Mouse (Mus musculus) gastrocnemius, postnatal 14 days (tissue): ENCODE measurements around the gene Wnt8b. TPM values are rescaled to one million over a fixed set of nuclear protein-coding genes. Genes with fewer than 3 reads are reported as not detected.

Source experiments
- DNase-seq: peaks from one replicate; pipeline ENCODE4 v3.0.0; 2021; ENCODE audit warnings: mixed read lengths
- intact Hi-C: fragments of 180-260 bp; cut with DNase I; formaldehyde crosslinking; loops from one replicate; pipeline ENCODE4 v1.15.1; 2025; ENCODE audit warnings: low total_unique reads
- total RNA-seq, 2 experiments: library from RNA; stranded (reverse); gene quantifications; 2 replicates each; pipeline ENCODE4 v1.2.3; 2021

Wnt8b gene
- total RNA-seq, 2 experiments from 2014 or later, result not detected

DNA sequence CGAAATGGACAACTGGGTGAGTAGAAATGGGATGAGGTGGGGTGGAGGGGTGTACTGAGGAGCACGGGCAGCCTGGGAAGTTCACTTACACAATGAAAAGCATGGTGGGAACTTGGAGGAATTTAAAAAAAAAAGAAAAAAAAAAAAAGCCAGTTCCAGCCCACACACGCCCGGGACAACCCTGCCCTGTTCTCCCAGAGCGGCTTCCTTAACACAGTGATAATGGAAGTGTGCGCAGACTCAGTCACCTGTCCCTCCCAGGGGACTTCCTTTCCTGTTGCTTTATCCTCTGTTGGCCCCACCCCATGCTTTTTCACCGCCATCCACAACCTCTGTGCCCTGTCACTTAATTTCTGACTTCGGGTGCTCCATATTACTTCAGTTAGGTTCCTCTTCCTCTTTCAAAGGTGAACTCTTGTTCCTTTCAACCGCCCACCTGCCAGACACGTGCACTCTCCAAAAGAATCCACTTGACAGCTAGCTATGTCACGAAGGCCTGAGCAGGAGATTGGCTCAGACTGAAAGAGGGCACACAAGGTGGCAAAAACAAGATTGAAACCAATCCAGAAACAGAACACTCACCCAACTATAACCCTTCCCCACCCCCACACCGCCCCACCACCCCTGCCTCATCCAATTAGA lies 17.4 kb downstream of the Wnt8b start:
- intact Hi-C loops, result no loop called here

DNA sequence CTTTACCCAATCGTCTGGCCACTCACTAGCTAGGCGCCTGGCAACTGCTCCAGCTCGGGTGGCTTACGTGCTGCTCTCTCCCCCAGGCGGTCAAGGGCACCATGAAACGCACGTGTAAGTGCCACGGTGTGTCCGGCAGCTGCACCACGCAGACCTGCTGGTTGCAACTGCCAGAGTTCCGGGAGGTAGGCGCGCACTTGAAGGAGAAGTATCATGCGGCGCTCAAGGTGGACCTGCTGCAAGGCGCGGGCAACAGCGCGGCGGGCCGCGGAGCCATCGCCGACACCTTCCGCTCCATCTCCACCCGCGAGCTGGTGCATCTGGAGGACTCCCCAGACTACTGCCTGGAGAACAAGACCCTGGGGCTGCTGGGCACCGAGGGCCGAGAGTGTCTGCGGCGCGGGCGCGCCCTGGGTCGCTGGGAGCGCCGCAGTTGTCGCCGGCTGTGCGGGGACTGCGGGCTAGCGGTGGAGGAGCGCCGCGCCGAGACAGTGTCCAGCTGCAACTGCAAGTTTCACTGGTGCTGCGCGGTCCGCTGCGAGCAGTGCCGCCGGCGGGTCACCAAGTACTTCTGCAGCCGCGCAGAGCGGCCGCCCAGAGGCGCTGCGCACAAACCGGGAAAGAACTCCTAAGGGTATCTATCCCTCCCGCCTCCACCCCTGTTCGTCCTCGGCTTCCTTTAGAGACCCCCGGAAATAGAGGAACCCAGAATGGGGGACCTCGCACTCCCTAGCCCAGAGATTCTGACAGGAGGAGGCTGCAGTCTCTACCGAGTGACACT lies 18.4 kb downstream of the Wnt8b start:
- DNase-seq, result peak; percentile 14
- intact Hi-C loops, result no loop called here

More for the DNA sequence above, 17.4 kb downstream of the Wnt8b start:
- DNase-seq, result no peak

DNA sequence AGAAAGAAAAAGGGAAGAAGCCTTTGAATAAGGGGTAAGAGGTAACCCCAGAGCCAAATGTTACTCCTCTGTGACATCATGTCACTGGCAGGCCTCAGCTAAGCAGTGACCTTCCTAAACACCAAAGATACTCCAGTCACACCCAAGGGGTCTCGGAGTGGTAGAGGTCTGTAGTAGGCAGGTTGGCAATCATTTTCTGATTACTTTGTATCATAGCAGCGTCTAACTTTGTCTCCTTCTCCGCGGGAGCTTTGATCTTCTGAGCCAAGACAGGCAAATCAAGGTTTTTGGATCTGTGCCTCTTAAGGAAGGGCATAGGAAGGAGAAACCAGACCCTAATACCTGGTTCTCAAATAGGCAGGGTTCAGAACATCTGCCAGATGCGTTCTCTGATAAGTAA lies 19.3 kb downstream of the Wnt8b start:
- intact Hi-C loops, result no loop called here
- no peak for DNase-seq

DNA sequence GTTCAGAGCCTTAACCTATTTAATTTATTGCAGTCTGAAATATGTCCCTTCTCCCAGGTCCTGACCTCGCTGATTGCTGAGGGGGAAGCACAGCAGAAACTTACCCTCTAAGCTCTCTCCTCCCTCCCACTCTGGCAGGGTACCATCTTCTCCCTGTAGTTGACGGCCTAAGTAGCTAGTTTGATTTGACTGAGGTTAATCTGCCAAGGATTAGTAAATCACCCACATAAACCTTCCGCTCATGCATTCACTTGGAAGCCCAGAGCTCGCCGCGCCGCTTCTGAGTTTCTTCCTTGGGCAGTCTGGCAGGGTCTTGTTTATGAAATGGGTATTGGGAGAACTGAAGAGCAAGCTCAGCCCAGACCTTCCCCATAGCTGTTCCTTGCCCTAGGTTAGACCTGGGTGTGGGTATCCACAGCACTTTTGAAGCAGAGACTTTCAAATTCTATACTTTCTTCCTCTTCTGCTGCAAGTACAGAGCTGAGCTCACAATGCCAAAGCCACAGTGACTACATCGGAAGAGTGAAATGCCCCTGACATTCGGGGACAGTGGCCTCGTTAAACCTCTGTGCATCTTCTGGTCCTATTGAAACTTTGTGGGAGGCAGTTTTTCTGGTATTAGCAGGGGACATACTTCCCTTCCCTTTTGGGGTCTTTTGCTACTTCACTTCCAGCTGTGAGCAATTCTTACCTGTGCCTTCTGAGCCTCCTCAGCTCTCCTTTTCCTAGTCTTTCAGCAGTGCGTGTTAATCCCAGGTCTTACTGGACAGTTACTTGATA lies 20.0 kb downstream of the Wnt8b start:
- DNase-seq, result no peak
- intact Hi-C loops, result no loop called here

DNA sequence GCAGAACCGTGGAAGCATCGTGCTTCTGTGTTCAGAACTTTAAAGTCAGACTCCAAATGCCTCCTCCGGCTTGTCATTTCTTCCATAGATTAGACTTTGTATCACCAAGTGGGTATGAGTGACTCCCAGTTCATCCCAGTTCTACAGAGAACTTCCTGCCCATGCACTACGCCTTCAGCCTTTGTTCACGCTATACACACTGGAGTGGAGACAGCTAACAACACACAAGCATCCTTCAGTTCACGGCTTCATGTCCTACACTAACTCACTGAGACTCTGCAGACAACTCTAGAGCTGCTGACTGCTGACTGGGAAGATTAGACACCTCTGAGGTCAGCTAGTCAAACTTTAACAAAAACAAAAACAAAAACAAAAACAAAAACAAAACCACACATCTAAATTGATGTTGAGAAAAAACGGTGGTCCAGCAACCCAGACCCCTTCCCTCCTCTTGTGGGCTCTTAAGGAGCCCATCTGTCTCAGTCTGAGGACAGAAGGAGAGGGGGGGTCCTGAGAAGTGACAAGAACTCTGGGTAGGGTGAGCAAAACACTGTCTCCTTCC lies 20.7 kb downstream of the Wnt8b start:
- no peak for DNase-seq
- intact Hi-C loops, result no loop called here

DNA sequence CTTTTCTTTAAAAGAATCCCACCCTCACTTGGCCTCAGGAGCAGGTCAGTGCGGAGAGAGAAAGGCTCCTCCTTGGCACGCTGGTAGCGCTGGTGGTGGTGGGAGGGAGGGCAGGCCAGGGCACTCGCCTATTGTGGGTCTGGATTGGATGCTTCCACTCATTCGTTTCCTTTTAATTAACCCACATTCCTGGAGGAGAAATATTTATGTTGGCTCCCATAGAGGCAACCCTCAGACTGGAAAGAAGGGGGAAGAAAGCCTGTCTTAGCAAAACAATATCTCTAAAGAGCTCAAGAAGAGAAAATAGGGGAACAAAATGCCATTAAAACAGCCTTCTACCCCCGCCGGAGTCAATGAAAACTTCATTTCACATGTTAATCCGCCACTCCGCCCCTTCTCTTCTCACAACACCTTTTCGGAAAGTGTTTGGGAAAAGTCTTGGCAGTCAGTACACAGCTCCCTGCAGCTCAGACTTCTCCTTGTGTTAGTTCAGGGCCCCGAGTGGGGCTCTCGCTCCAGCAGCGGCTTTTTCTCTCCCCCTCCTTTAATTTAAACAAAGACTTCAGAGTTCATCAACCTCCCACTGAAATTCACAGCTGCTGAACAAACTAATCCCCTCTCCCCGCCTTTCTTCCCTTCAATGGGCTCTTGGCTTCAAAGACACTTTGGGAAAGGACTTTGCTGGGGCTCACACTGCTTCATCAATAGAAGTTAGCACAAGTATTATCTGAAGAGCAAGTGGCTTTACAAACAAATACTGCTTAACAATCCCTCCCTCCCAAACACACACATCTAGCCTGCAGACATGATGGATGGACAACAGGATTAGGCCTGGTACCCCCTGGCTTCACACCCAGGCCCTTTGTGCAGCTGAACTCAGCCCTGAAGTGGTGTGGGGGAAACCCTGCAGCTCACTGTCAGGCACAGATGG lies 21.5 kb downstream of the Wnt8b start:
- no peak for DNase-seq
- intact Hi-C loops, result no loop called here

DNA sequence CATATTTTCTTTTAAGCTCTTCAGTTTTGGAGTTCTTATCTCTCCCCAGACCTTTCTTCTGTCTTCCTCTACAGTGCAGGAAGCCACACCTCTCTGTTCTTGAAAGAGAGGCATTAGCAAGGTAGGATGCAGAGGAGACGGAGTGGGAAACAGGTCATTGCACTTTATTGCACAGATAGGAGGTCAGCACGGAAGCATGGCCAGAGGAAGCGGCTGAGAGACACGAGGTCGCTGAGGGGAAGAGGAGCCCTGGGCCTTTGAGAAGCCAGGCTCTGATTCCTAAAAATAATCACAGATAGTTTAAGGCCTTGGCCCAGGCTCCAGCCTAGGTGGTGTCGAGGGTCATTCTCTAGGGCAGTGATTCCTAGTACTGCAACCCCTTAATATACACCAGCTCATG lies 22.5 kb downstream of the Wnt8b start:
- no peak for DNase-seq
- intact Hi-C loops, result no loop called here

DNA sequence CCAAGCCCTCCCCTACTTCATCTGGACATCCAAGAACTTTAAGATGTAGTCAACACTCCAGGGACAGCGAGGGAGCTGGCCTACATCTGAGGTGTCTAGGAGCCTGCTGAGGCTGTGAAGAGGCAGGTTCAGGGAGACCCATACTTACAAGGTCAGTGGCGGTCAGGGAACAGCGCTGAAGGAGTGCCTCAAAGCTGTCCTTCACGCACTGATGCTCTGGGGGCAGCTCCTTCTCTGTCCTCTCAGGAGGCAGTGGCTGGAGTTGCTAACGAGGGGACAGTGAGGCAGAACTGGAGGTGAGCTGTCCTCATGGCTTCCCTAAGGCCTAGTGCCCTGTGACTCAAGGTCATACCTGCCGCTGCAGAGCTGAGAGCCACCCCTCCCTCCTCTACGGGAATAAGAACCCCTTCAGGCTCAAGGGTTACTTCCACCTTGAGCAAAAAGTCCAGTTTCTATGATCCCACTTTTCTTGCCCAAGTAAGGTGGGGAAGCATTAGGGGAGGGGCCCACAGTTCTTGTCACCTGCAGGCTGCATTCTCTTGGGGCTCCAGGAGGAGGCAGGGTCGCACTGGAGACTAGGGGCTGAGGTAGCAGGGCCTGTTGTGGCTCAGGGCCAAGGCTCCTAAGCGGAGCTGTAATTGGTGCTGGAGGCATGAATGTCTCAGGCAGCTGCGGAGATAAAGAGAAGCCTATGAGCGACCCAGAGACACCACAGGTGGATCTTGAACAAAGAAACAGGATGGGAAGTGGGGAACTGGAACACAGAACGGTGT lies 24.9 kb downstream of the Wnt8b start:
- intact Hi-C loops, result no loop called here
- no peak for DNase-seq

DNA sequence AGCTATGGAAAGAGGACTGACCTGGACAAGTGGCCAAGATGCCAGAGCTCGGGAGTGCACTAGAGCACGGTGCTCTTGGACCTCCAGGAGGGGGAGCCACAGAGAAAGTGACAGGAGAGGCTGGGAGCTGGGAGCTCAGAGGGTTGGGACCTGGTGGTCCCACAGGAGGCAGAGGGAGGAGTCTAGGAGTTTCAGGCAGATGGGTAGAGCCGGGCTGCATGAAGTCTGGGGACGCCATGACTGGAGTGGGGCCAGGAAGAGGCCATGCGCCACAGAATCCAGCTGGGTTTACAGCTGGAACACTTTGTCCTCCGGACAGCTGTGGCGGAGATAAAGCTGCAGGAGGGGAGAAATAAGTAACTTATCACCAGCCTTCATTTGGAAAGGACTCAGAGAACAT lies 25.9 kb downstream of the Wnt8b start:
- peak; percentile 38 for DNase-seq
- intact Hi-C loops, result no loop called here

DNA sequence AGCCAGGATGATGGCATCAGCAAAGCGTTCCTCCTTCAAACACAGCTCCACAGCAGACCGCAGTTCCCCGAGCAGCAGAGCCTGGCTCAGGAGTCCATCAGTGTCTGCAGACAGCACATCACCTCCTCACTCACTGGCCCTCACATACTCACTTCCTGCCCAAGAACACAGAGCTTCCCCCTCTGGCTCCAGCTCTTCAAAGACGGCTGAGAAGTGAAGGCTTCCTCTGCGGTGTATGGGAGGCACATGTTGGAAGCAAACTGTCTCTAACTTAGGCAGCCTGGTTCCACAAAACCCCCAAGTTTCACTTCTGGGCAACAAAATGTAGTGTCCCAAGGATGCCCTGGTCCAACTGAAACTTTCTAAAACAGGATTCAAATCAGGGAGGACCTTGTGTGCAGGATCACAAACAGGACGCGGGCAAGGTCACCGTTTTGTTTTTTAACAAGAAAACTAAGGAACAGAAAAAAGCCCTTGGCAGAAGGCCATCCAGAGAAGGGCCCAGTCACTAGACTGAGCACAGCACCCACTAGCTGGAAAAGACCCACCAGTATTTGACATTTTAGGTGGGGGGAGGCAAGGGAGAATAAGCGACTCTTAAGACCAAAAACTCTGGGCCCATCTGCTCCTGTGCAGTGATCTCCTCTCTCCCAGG lies 32.4 kb downstream of the Wnt8b start:
- intact Hi-C loops, result no loop called here
- DNase-seq, result no peak

DNA sequence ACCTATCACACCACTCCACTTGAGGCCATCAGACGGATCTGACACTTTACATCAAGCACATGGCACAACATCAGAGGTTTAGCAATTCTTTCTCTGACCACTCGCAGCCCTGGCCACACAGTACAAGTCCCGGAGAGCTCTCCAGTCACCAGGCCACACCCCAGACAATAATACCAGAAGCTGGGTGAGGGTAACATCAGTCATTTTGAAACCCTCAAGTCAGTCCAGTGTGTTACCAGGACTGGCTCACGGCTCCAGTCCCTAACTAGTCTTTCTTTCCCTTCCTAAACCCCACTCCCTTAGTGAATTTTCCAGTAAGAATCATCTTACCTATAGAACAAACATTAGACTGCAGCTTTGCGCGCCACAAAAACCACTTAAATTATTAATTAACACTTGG lies 36.7 kb downstream of the Wnt8b start:
- intact Hi-C loops, result loop anchor here (5.0 kb wide), 1 partner anchor 43 kb away; no protein-coding TSS in a partner anchor
- DNase-seq, result no peak

DNA sequence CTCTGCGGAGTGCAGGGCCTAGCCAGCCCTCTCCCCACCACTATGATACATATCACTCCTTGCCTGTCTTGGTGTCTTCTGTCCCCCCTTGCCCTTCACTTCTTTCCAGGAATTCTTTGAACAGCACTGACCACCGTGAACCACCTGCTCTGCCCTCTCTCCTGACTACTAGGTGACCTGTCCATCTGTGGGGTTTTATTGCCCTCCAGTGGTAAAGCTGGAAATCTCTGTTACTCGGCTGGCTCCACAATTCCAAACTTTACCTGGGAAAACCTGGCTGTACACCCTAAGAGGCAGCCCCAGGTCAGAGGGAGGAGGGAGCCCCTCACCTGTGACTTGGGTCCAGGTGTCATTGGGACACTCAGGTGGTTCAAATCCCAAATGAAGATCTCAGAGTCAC lies 42.1 kb downstream of the Wnt8b start:
- no peak for DNase-seq
- intact Hi-C loops, result loop anchor here (5.0 kb wide), 1 partner anchor 163 kb away; no protein-coding TSS in a partner anchor

DNA sequence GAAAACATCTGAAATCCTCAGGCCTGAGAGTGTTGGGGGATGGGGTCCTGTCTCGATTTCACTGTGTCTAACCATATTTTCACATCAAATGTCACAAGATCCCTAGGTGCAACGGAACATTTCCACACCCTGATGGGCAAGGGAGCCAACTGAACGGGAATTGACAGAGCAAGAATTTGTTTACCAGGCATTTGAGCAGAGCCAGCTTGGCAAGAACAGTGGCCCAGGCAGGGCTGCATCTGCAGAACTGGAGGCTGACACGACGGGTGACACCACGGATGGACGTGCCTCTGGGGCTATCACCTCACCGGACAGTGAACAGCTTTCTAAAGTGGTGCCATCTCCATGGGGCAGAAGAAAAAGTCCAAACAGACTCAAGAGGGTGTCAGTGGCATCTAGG lies 44.1 kb downstream of the Wnt8b start:
- intact Hi-C loops, result loop anchor here (5.0 kb wide), 1 partner anchor 165 kb away; no protein-coding TSS in a partner anchor
- peak; percentile 27 for DNase-seq

DNA sequence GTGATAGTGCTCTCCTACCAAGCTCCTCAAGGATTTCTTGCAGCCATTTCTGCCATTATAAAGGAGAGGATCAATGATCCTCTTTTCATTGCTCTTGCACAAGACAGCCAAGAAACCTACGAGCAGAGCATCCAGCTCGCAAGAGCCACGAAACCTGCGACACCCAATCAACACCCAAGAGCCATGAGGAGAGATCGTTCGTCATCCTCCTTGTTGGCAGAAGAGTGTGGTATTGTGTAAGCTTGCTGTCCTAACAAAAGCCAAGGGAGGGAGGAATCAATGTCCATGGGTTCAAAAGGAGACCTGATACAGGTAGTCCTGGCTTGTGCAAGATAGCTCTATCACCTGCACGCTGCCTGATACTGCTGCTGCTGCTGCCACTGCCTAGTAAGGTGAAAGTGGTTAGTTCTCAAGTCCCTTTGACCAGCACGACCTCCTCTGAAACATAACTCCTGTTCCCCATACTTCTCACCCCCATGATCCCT lies 49.5 kb downstream of the Wnt8b start:
- DNase-seq, result no peak
- intact Hi-C loops, result no loop called here

DNA sequence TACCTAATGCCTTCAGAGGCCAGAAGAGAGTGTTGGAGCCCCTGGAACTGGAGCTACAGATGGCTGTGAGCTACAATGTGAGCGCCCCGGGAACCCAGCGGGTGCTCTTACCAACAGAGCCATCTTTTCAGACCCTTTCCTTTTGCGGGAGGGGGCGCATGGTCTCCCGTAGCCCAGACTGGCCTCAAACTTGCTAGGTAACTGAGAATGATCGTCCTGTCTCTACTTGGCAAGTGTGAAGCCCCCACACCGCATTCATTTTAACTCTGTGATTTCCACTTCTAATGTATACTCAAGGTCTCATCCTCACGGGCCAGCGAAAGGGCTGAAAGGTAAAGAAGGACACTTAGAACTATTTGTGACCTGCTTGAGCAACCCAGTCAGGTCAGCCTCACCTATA lies 51.1 kb downstream of the Wnt8b start:
- intact Hi-C loops, result no loop called here
- DNase-seq, result no peak

DNA sequence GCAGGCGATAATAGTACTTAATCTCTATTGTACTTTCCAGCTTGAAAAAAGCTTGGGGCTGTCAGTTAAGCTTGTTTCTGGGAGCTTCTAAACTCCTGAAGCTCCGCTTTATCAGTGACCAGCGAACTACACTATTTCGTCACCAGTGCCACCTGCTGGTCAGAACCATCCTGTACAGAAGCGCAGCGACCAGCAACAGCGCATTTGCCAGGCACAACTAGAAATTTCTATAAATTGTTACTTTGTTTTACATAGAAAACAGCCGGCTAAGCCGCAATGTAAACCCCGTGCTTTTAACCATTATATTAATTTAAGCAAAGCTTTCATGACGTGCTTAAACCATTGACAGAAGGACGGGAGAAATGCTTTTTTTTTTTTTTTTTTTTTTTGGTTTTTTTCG lies 51.5 kb downstream of the Wnt8b start:
- intact Hi-C loops, result no loop called here
- DNase-seq, result peak; percentile 77

DNA sequence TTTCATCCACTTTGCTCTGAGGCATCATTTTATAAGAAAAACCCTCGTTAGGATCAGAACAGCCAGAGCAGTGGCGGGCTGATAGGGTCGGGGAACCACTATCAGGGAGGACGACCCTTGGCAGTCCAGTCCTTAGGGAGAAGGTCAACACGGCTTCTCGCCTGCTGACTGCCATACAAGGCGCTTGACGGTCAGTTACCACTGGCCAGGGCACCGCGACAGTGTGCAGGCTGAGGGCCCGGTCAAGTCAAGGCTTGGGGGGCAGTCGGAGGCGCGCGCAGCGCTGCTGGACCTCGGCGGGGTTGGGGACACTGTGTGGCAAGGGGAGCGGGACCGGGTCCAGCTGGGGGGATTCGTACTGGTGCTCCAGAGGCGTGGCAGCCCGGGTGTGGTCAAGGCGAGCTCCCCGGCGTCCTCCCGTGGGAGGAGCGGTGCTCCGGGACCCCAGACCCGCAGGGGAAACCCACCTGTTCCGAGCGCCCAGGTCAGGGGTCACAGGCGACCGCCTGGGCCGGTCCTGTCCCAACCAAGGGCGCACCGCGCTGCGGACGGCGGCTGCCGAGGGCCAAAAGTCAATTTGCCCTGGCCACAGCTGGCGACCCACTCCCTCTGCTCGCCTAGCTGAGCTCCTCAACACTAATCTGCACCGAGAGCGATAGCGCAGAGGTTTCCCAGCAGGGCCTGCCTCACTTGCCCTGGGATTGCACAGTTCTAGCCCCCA lies 52.2 kb downstream of the Wnt8b start, which contains the start of gene Sec31b:
Gene Sec31b, minus strand, starts transcription at position 544 of the 721 bp plus-strand sequence.
- intact Hi-C loops, result no loop called here
- peak; percentile 62 for DNase-seq
